8 mouse cellular contexts compared by ENCODE assay signal in genomic region chr1:34236254-34236723, GRCm38 (mm10).
DNase-seq lines count a peak whose midpoint lies in the region; ATAC-seq and TF ChIP-seq lines count a peak whose summit lies in the region.

No protein-coding gene starts in this region.

- H3K9me3 ChIP-seq in forebrain, embryonic 10.5 days: no peaks in the 10 kb centered on the region

- peak overlapping the region; percentile 26; the same call in 1 of the 2 replicates for H3K27ac ChIP-seq in brown adipose tissue, adult 24 weeks (replicated peaks; ENCODE audit: low read depth, low read length)
- peak overlapping the region; percentile 69 for H3K27ac ChIP-seq in forebrain, embryonic 10.5 days
- H3K27ac ChIP-seq in small intestine, adult 2 months (ENCODE audit: insufficient read depth, low read depth, low read length): no peak overlapping the region

- H3K27me3 ChIP-seq in Patski: no peaks in the 10 kb centered on the region
- peaks cover 18% of the 10 kb centered on the region for H3K27me3 ChIP-seq in forebrain, embryonic 10.5 days (ENCODE audit: poor library complexity, severe bottlenecking)
- H3K27me3 ChIP-seq in small intestine, adult 2 months (ENCODE audit: control insufficient read depth, insufficient read depth, low read length): no peaks in the 10 kb centered on the region

- no peak for DNase-seq in Patski (ENCODE audit: low read depth, low spot score)
- peak; percentile 73 for DNase-seq in forebrain, embryonic 10.5 days (ENCODE audit: extremely low spot score, low spot score)
- peak; percentile 76 to 80 for DNase-seq in heart, postnatal 10 days
- peak; percentile 73 for DNase-seq in kidney, postnatal 14 days
- DNase-seq in frontal cortex, postnatal 14 days (ENCODE audit: low spot score in 2 of 2): no peak

- intact Hi-C loops in heart, postnatal 10 days (cut with DNase I): no loop called here

- peak overlapping the region; percentile 56 for H3K4me3 ChIP-seq in brown adipose tissue, adult 24 weeks (ENCODE audit: insufficient read depth, low read depth, low read length)
- peak overlapping the region; percentile 55 for H3K4me3 ChIP-seq in forebrain, embryonic 10.5 days
- peak overlapping the region; percentile 56 for H3K4me3 ChIP-seq in small intestine, adult 2 months (ENCODE audit: low read depth, low read length)

- ATAC-seq in Patski: peak; percentile 96
- ATAC-seq in megakaryocyte, adult 5-6 weeks (ENCODE audit: poor library complexity, severe bottlenecking): peak; percentile 59; the same call in 1 of the 2 replicates

- no peak for TF ChIP-seq POLR2A in small intestine, adult 2 months (IDR thresholded peaks at IDR 0.05; ENCODE audit: low read depth, low read length)

- in situ Hi-C loops in Patski (cut with MboI; ENCODE audit: low pct_unique_long_range_greater_than_20kb): no loop called here

- under 1% methylated on average over 28 of the region's 28 CpGs for WGBS in forebrain, embryonic 10.5 days
- 1% methylated on average over 28 of the region's 28 CpGs for WGBS in small intestine, adult 2 months

- no peaks in the 10 kb centered on the region for H3K36me3 ChIP-seq in forebrain, embryonic 10.5 days (replicated peaks)
- H3K36me3 ChIP-seq in small intestine, adult 2 months (ENCODE audit: control insufficient read depth, insufficient read depth, low read length): no peaks in the 10 kb centered on the region

- no peak for TF ChIP-seq CTCF in Patski (IDR thresholded peaks at IDR 0.05)
- no peak for TF ChIP-seq CTCF in small intestine, adult 2 months (IDR thresholded peaks at IDR 0.05; ENCODE audit: extremely low read depth, insufficient read length, insufficient replicate concordance, low read depth, low read length)

- peaks cover 8% of the 10 kb centered on the region; the same call in 1 of the 2 replicates for H3K4me1 ChIP-seq in brown adipose tissue, adult 24 weeks (ENCODE audit: control insufficient read depth, insufficient read depth, insufficient read length, low read length)
- H3K4me1 ChIP-seq in forebrain, embryonic 10.5 days: peaks cover 50% of the 10 kb centered on the region
- peaks cover 3% of the 10 kb centered on the region; the same call in 1 of the 2 replicates for H3K4me1 ChIP-seq in small intestine, adult 2 months (ENCODE audit: control insufficient read depth, insufficient read depth, insufficient read length, low read length)

- POLR2A ChIA-PET in Patski (lab: Charles Lee): interaction anchor here (1.5 kb wide), 1 partner anchor 9 kb away, joined by 4 read pairs; no protein-coding TSS in a partner anchor

- CTCF ChIA-PET in Patski (lab: Charles Lee): interaction anchor here (1.4 to 4.0 kb wide), 4 partner anchors 11 to 62 kb away, joined by 3 to 24 read pairs (median 4); no protein-coding TSS in a partner anchor

Comparison
In these comparisons a context has a peak if more than half of its experiments do, and no peak if none do; other contexts are left out.
1. DNase-seq: peak in forebrain, embryonic 10.5 days (single experiment), heart, postnatal 10 days (2 of 2) and kidney, postnatal 14 days (single experiment); none in Patski (single experiment) and frontal cortex, postnatal 14 days (0 of 2).
2. Peak in every context shown above with its lines, with median percentiles within 50 percentile points of each other: H3K4me3 ChIP-seq.